Mouse (Mus musculus): Measurements from ENCODE around the gene E330034G19Rik. TPM values are rescaled to one million over a fixed set of nuclear protein-coding genes. Genes with fewer than 3 reads are reported as not detected.
"Not testable (repeated sequence)": the region's sequence is repeated elsewhere in the genome, so short reads cannot be mapped to it uniquely, and the experiment has no call there.

The E330034G19Rik gene
- not detected for polyA plus RNA-seq (2017; shearing (Covaris generic))

DNA sequence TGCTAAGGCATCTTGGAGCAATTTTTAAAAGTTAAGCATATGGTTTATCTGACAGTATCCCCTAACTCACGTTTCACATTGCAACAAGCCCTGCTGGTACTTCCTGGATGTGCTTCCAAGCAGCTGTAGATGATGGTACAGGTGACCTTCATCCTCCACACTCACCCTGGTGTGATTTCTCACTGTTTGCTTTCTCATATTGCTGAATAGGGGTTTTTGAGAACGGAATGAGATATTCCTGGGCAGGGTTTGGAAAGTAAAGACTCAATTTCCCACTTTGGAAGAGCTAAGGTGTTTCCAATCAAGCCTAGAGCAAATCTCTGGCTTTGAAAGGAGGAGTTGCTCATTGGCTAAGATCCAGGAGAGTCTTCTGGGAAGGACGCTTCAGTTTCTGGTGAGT lies at the start of gene E330034G19Rik:
TSS of gene E330034G19Rik (plus strand) at position 301 of the 400 bp plus-strand sequence.
- no peak for ATAC-seq

DNA sequence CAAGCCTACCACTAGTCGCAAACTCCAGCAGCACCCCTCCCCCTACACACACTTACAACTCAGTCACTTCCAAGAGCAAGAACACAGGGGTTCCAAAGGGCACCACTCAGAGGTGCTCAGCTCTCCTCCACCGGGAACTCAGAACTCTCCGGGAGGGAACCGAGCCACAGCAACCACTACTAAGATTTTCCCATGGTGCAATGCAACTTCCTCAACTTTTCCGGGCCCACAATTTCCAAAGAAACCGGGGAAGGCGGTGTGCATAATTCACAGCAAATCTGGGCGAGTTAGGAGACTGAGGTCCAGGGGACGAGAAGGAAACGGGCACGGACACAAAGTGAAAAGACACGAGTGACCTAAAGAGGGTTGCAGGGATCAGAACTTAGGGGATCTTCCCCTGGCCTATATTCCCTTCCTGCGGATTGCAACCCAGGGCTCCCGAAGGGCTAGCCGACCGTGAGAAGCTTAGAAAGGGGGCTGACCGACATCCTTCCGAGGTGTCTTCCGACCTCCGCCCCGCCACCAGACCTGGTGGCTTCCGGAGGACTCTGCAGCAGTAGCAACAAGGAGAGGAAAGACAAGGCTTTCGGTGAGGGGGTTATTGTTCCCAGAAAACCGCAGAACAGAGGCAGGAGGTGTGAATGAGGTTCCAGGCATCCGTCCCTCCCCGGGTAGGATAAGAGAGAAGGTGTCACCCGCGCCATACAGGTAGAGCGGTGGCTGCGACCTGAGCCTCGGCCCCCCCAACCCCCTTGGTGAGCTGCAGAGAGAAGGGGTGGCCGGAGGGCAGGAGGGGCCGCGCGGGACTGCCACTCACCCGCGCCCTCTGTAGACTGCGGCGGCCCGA lies 48.5 kb upstream of the E330034G19Rik start:
- no peak for ATAC-seq

DNA sequence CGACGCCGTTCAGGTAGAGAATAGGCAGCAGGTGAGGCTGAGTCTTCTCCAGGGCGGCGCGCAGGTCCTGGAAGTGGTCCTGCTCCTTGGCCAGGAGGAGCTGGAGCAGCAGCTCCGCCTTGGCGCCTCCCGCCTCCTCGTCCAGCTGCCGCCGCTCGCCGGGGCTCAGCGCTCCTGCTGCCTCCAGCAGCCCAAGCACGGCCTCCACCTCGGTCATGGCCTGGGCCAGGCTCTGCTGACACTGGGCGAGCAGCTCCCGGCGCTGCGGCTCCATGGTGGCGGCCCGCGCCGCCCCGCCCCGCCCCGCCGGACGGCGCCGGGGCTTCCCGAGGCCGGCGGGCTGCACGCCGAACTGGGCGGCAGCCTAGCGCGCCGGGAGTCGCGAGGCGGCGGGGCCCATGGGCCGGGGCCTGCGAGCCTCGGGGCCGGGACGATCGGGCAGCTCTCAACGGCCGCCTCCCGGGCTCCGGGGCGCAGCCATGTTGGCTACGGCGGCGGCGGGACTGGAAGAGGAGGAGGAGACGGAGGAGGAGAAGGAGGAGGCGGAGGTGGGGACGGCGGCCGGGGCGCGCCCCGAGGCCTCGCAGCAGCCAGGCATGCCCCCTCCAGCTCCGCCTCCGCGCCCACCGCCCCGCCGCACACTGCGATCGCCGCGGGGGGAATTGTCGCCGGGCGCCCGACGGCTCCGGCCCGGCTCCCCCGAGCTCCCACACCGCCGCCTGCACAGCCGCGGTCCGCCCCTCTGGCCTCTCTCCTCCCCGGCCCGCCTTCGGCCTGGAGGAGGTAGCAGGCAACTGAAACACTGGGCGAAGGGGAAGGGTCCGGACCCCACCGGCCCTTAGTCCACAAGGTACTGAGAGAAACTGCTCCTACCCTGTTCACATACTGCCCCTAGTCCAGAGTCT lies 47.6 kb upstream of the E330034G19Rik start, which contains the start of gene Dlg5:
TSS of gene Dlg5 (minus strand) at position 744 of the 905 bp plus-strand sequence.
- no peak for ATAC-seq

DNA sequence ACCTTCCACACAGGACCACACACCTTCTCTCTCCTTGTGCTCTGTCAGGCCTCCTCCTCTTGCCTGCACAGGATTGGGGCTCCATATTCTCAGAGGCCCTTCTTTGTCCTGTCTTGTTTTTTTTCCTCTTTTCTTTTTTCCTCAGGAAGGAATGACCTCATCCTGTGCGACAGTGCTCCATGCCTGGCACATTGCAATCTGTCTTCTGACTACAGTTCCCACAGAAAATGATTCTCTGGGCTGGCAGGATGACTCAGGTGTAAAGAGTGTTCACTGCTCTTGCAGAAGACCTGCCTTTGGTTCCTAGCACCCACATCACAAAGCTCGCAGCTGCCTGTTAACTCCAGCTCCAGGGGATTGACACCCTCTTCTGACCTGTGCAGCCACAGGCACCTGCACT lies 43.1 kb upstream of the E330034G19Rik start:
- no peak for ATAC-seq

DNA sequence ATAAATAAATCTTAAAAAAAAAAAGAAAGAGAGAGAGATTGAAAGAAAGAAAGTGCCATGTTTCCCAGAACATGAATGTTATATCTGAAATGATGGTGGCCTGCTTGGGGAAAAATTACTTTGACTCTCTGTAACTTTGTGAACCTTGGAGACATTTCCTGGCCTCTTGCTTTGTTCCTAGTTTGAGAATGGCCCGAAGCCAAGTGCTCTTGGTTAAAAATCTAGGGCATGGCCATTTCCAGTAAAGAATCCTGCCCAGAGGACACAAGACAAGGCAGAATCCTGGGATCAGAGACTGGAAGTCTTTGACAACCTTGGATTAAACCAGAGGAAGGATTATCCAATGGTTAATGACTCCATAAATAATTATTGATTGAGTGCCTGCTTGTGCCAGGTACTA lies 41.7 kb upstream of the E330034G19Rik start:
- ATAC-seq, result no peak

DNA sequence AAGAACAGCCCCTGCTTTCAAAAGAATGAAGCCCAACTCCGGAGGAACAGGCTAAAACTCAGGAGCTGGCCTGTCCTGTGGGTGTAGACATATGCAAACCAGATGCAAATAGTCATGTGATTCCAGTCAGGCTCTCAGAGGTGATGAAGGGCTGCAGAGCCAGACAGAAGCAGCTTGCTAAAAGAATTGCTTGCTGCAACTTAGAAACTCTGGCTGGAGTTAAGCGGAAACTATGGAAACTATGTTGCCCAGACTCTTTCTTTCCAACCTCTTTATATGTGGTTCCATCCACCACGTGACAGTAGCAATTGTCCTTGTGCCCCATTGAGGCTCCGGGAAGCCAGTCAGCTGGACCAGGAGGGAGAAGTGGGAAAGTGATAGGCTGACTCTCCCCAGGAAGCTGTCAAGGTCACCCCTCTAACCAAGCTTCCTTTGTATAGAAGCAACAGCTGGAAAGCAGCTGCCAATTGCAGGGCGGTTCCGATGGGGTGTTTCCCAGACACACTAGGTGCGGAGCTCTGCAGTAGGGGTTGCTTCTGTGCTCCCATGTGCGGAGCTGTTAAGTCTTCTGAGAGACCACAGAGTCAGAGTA lies 39.3 kb upstream of the E330034G19Rik start:
- no peak for ATAC-seq

DNA sequence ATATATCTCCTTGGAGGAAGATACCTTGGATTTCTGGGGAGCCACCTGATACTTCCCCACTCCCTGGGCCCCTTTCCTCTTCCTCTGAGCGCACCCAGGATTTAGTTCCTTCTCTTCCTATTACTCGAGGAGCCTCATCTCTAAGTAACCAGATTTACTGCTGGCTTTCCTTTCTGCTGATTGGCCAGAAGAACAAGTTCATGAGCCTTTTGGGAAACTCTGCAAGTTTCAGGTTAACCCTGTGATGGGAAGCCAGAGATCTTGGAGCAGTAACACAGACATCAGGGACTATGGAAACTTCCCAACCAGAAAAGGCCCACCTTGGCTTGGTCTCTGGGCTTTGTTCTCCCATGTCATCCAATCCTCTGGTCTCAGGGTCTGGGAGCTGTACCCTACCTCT lies 37.1 kb upstream of the E330034G19Rik start:
- ATAC-seq, result no peak

DNA sequence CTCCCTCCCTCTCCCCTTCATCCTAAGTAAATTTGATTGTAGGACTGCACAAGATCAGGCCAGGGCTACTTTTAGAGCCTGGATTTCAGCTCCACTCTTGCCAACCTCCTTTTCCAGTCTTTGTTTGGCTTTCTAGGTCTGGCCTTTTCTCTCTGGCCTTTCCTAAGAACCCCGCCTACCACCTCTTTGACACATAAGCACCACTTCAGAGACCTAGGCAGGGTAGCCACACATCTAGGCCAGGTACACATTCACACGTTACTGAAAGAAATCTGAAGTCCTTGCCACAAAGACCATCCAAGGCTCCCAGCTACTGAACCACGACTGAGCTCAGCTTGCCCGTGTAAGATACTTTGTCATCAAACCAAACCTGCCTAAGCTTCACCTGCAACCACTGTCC lies 32.6 kb upstream of the E330034G19Rik start:
- no peak for ATAC-seq

DNA sequence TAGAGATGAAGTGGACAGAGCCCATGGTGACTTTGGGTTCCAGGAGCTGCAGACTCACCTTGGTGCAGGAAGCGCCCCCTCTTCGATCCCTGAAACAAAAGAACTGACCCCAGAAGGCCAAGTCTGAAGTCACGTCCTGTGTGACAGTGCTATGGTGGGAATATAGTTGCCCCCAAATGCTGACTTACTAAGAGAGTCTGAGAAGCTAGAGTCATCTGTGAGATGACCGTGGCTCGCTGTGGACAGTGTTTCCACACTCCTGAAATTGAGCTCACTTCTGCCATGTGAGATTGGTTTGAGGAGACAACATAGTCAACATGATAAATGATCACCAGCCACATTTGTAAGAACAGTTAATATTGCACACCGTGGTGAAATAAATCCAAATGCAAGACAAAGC lies 30.6 kb upstream of the E330034G19Rik start:
- ATAC-seq, result no peak

DNA sequence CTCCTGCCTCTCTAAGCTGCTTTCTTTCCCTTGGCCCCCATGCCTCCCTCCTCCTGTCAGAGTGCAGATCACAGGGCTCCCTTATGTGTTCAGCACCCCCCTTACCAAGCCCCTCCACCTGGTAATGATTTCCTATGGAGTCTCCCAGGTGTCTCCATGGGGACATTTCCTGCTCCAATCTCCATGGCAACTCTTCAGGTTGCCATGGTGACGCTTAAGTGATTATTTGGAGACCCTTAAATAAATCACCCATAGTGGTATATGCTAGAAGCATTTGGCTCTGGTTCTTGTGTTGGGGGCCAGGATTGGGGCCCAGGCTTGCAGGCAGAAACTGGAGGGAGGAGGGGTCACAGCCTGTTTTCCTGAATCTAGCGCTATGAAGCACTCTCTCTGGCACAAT lies 30.1 kb upstream of the E330034G19Rik start:
- no peak for ATAC-seq

DNA sequence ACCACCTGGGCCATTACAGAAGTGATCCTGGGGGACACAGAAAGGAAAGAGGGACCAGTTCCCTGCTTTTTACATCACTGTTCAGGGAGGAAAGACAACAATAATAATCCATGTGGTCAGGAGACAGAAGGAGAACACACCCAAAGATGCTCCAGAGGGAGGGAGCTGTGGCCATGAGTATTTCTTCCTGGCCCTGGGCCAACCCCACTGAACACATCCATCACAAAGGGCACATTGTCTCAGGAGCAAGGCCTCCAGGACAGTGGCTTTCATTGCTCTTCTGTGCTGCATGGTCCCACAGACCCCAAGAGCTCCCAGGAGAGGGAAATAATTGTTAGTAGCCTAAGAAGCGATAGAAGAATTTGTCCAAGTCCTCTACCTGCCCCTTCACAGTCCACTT lies 23.4 kb upstream of the E330034G19Rik start:
- ATAC-seq, result no peak

DNA sequence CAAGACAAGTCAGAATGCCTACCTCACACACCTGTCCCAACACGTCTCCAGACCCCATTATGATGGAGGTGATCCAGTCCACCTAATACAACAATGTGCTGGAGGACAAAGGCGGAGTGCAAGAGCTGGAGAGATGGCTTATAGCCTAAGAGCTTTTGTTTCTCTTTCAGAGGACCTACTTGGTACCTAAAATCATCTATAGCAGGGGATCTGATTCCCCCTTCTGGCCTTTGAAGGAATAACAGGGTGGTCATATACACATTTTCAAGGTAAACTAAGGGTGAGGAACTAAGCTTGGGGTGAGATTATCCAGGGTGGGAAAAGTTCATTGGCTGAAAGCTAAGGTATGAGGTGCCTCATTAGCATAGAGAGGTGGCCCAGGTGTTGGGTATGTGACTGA lies 19.4 kb upstream of the E330034G19Rik start:
- ATAC-seq, result no peak

DNA sequence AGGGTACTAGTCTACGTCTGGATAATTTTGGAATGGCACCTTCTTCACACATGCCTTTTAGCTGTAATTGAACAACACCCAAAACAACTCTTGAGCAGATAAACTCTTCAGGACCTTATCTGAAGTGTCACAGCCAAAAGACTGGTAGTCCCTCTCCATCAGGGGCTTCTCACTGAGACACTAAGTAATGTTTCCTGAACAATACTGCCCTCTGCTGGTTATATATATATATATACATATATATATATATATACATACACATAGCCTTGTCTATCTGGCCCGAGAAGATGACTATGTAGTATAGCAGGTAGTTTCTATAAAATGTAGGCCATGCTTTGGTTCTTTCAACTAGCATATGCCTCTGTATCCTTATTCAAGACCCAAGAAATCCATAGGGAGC lies 17.5 kb upstream of the E330034G19Rik start:
- no peak for ATAC-seq

DNA sequence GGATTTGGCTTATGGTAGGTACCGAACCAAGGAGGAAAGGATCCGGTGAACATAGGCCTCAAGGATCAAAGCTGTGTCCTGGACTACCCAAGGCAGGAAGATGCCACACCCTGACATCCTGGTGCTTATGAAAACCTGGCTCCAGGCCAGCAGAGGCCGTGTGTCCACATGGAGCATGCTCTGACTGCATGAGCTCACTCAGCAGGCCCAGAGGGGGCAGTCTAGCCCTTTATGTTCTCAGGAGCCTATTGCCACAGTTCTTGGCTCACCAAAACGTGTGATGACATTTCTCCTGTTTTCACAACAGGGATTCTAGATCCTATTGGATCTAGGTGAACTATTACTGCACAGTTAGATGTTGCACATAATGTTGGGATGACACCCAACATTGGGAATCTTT lies 11.7 kb upstream of the E330034G19Rik start:
- ATAC-seq, result no peak

DNA sequence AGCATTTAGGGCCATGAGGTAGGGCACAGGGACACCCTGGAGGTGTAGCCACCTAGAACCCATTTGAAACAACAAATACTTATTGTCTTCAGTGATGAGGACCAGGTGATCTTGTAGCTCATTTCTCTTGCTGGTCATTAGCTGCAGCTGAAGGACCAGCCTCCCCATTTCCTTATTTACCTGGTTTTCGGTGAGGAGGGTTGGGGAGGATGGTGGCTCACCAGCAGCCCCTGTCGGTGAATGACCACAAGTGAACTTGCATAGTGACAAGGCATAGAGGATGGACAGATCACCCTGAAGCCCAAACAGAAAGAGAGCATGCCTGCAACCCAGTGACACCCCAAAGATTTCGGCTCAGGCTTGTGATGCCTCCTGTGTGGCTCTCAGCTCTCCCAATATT lies 10.7 kb upstream of the E330034G19Rik start:
- ATAC-seq, result no peak

DNA sequence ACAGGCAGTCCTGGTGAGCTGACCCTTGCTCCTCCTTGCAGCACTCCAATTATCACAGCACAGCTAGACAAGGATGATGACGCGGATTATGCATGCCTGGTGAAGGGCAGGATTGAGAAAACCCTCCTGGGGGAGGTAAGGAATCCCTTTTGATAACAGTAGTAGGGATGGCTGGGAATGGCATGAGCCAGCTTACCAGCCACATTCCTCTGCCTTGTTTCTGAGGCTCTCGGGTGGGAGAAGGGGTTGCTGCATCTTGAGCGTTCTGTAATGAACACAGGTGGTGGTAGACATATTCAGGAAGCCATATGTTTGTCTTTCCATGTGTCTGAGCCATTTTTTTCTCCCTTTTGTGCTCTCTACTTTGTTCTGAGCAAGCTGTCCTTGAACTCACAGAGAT lies 6.9 kb upstream of the E330034G19Rik start:
- no peak for ATAC-seq

DNA sequence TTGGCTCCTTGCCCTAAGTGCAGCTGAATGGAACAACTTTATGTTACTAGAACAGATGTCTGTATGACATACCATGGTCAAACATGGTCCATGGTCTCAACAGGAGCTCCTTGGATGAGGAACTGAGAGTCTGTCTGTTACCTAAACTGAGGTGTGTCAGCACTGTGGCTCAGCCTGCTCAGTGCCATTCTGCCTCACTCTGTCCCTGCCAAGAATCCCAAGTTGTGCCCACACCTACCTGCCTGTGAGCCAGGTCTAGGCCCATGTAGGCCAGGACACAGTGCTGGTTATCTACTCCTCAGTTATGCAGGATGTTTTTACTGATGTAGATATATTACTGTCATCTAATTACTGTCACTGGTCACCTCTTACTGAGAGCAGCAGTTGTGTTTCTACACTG lies 2.3 kb upstream of the E330034G19Rik start:
- no peak for ATAC-seq

DNA sequence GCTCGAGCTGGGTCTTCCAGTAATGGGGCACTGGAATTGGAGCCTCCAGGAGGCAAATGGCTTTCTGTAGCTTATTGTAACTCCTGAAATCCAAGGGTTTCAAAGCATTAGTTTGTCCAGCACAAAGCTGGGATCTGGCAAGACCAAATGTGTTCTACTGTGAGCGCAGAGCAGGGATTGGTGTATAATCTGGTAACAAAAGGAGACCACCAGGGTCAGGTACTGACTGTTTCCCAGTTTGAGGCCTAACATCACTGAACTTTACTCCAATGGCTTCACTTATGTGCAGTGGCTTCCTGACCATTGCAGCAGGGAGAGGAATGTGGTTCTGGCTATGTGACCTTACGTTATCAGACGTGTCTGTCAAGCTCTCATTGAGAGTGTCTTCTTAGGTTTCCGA lies 617 bp downstream of the E330034G19Rik start:
- ATAC-seq, result no peak

DNA sequence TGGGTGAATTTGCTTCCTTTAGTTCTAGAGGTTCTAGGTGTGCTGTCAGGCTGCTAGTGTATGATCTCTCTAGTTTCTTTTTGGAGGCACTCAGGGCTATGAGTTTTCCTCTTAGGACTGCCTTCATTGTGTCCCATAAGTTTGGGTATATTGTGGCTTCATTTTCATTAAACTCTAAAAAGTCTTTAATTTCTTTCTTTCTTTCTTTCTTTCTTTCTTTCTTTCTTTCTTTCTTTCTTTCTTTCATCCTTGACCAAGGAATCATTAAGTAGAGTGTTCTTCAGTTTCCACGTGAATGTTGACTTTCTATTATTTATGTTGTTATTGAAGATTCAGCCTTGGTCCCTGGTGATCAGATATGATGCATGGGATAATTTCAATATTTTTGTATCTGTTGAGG lies 9.1 kb downstream of the E330034G19Rik start:
- not testable (repeated sequence) for ATAC-seq

DNA sequence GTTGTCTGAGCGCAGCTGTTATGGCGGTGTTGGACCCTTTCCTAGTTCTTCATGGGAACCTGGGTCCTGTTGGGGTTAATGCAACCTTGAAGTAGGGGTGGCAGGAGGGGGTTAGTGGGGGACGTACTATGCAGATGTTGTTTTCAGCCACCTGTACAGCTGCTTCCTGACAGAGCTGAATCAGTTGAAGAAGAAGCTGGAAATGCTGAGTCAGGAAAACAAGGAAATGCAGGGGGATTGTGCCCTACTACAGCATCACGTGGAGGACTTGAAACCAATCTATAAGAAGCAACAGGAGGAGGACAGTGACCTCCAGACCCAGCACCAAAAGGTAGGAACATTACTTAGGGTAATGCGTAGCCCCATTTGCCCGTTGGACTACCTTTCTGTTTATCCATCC lies 13.7 kb downstream of the E330034G19Rik start:
- no peak for ATAC-seq

DNA sequence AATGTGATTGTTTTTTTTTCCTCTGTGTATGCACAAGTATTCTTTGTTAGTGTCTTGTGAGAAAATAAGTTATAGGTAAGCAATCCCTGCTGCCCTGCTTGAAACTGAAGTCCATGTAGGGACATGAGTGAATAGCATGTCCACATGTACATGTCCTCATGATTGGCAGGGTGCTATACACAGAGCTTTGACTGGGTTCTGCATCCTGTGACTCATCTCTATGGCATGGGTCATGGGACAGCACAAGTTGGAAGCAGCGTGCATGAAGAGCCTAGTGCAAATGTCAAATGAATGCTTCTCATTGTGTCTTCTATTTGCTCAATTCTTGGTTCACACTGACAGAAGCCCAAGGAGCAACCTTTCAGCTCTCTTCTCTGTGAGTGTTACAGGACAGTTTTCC lies 14.1 kb downstream of the E330034G19Rik start:
- no peak for ATAC-seq

DNA sequence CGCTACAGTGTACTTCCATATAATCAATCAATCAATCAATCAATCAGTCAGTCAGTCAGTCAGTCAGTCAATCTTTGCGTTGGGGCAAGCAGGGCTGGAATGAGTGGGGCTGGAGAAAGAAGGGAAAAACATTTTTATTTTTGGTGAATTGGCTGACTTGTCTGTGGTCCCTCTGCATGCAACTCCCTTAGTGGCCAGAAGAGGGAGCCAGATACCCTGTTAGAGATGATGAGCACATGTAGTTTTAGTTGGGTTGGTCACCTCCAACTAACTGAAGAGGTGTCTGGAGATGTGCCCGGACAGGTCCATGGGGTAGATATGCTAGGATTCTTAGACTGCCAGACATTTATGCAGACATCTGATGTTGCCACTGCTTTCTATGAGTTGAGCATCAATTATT lies 18.1 kb downstream of the E330034G19Rik start:
- ATAC-seq, result no peak

DNA sequence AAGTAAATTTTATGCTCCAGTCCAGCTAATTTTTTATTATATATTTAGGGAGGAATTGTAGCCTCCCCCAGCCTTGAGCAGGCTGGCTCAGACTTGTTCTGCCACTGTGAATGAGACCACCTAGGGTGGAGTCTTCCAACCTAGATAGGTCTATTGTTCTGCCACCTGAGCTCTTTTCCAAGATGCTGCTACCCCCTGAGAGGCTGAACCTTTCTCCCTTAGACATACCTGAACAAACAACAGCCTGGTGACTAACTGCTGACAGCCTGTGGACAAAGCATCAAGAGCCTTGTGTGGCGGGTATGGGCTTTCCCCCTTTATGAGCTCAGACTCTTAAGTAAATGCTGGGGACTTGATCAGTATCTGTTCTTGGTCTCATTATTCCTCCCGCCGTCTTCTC lies 54.0 kb downstream of the E330034G19Rik start:
- not testable (repeated sequence) for ATAC-seq

All from CD4-positive, CD25-positive, alpha-beta regulatory T cell, adult 4 months (primary cell).